Mouse (Mus musculus) embryonic facial prominence, embryonic 15.5 days (tissue): ENCODE data around the gene Gm21988. TPM values are rescaled to one million over a fixed set of nuclear protein-coding genes. Genes with fewer than 3 reads are reported as not detected.
A peak's percentile ranks its signal among the peaks of the same experiment; 100 is the strongest.

Experiments used
- ATAC-seq: fragments of 200-750 bp; cut with Nextera tagmentation; 2 replicates; pipeline ENCODE4 v1.8.0; 2017; ENCODE audit warnings: low read depth, moderate TSS enrichment; ENCODE audit not compliant: insufficient number of reproducible peaks, low FRiP score, low TSS enrichment
- H3K27ac ChIP-seq: fragments of 300-500 bp; sonication (generic); replicated peaks from 2 replicates; pipeline ENCODE4 v1.5.1; 2015; ENCODE audit warnings: mild to moderate bottlenecking, inconsistent platforms
- H3K27me3 ChIP-seq: fragments of 300-500 bp; sonication (generic); 2 replicates; pipeline ENCODE4 v1.6.1; 2015; ENCODE audit warnings: inconsistent platforms
- H3K36me3 ChIP-seq: fragments of 300-500 bp; sonication (generic); 2 replicates; pipeline ENCODE4 v1.6.1; 2015; ENCODE audit warnings: mild to moderate bottlenecking, inconsistent platforms
- H3K4me1 ChIP-seq: fragments of 300-500 bp; sonication (generic); 2 replicates; pipeline ENCODE4 v1.6.1; 2015; ENCODE audit warnings: inconsistent platforms
- H3K4me2 ChIP-seq: fragments of 300-500 bp; sonication (generic); replicated peaks from 2 replicates; pipeline ENCODE4 v1.6.1; 2015; ENCODE audit warnings: mild to moderate bottlenecking, inconsistent platforms
- H3K4me3 ChIP-seq: fragments of 300-500 bp; sonication (generic); replicated peaks from 2 replicates; pipeline ENCODE4 v1.5.1; 2015; ENCODE audit warnings: mild to moderate bottlenecking, inconsistent platforms
- H3K9ac ChIP-seq: fragments of 300-500 bp; sonication (generic); 2 replicates; pipeline ENCODE4 v1.6.1; 2015; ENCODE audit warnings: inconsistent platforms
- H3K9me3 ChIP-seq: fragments of 300-500 bp; sonication (generic); replicated peaks from 2 replicates; pipeline ENCODE4 v1.6.1; 2016; ENCODE audit warnings: inconsistent platforms
- WGBS: fragments of 180-500 bp; shearing (Covaris S2); methylation state at CpG from one replicate; pipeline ENCODE4 v1.1.7; 2015; 5-methylcytosine and 5-hydroxymethylcytosine counted together
- polyA plus RNA-seq: library from polyadenylated mRNA; unstranded; fragments of >200 nt; fragmentation: Nextera tagmentation; extraction: Ambion mirVana; gene quantifications from 2 replicates; pipeline ENCODE4 v1.2.1, GENCODE M21; 2015

Gm21988 gene
- polyA plus RNA-seq, 1 experiment from 2014 or later = 12.0 TPM

- WGBS = 39% methylated on average over 5 of the region's 5 CpGs
- Histone ChIP-seq H3K4me2 (peak overlapping the region; percentile 51), H3K4me3 (peak overlapping the region; percentile 34), H3K9ac (no peak overlapping the region), H3K36me3 (no peaks in the 10 kb centered on the region), H3K4me1 (peaks cover 38% of the 10 kb centered on the region), H3K9me3 (no peaks in the 10 kb centered on the region), H3K27me3 (peaks cover 70% of the 10 kb centered on the region), H3K27ac (no peak overlapping the region)
- ATAC-seq = no peak
Measured at GRCm38 (mm10) chr11:70227126-70227525, 12.5 kb downstream of the Gm21988 start.

GRCm38 (mm10) chr11:70226602-70226890 lies 13.1 kb downstream of the Gm21988 start:
- Histone ChIP-seq H3K4me1 (peaks cover 39% of the 10 kb centered on the region), H3K4me3 (peak overlapping the region; percentile 34), H3K27ac (no peak overlapping the region), H3K4me2 (peak overlapping the region; percentile 51), H3K9ac (no peak overlapping the region), H3K27me3 (peaks cover 70% of the 10 kb centered on the region), H3K9me3 (no peaks in the 10 kb centered on the region), H3K36me3 (no peaks in the 10 kb centered on the region)
- WGBS = 6% methylated on average over 18 of the region's 18 CpGs
- no peak for ATAC-seq

- H3K36me3 ChIP-seq = no peaks in the 10 kb centered on the region
- H3K27me3 ChIP-seq = peaks cover 70% of the 10 kb centered on the region
- 16% methylated on average over 27 of the region's 27 CpGs for WGBS
- H3K9ac ChIP-seq = no peak overlapping the region
- H3K4me1 ChIP-seq = peaks cover 44% of the 10 kb centered on the region
- H3K9me3 ChIP-seq = no peaks in the 10 kb centered on the region
- peak overlapping the region; percentile 34 for H3K4me3 ChIP-seq
- peak overlapping the region; percentile 51 for H3K4me2 ChIP-seq
- H3K27ac ChIP-seq = no peak overlapping the region
- no peak for ATAC-seq
Measured at GRCm38 (mm10) chr11:70225798-70226601, 13.6 kb downstream of the Gm21988 start.

DNA sequence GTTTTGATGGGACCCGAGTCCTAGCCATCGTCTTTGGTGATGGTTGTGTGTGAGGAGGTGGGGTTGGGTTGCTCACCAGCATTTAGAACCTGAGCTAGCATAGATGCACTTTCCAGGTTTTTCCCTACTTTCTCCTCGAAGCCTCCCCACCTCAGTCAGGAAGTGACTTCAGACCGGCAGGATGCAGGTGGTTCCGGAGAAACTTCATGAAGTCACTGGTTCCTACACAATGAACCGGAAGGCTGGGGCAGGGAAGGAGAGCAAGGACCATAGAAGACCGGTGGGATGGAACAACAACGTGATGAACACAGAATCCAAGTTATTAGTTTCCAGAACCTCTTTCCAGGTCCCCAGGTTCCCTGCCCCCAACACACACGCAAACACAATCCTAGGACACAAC lies 15.9 kb downstream of the Gm21988 start:
- peaks cover 49% of the 10 kb centered on the region for H3K27me3 ChIP-seq
- H3K9ac ChIP-seq = no peak overlapping the region
- no peaks in the 10 kb centered on the region for H3K9me3 ChIP-seq
- 76% methylated on average over 9 of the region's 9 CpGs for WGBS
- H3K4me3 ChIP-seq = no peak overlapping the region
- ATAC-seq = no peak
- no peak overlapping the region for H3K27ac ChIP-seq
- H3K4me2 ChIP-seq = no peak overlapping the region
- peaks cover 40% of the 10 kb centered on the region for H3K4me1 ChIP-seq
- no peaks in the 10 kb centered on the region for H3K36me3 ChIP-seq

DNA sequence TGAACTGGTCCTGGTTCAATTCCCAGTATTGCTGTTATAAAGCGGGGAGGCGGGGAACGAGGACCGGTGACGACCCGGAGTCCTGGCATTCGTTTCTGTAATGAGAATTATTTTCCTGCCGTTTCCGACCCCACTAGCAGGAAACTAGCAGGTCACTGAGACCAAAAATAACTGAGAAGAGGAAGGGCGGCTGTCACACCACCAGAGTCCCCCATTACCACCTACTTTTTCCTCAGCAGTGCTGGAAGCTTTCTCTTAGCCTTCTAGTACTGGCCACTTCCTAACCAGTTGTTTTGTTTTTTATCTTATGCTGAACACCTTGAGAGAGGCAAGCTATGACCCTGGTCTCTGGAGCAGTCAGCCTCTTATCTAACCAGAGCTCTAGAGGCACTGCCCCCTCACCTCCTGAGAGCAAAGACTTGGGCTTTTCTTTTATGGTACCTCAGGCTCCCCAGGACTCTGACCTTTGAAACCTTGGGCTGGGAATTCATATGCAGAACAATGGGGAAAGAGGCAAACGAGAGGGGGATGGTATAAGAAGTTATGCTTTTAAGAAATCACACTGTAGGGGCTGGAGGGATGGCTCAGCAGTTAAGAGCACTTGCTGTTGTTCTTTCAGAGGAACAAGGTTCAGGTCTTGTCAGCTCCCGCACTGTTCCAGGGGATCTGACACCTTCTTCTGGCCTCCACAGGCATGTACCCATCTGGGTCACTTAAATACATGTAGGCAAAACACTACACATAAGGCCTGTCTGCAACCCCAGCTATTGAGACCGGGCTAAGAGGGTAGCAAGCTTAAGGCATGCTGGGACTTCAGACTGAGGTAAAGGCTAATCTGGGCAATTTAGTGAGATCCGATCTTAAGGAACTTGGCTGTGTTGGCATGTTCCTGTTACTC lies 17.8 kb downstream of the Gm21988 start:
- ATAC-seq = no peak
- peak overlapping the region; percentile 76 for H3K4me2 ChIP-seq
- peak overlapping the region; percentile 87 for H3K27ac ChIP-seq
- H3K9me3 ChIP-seq = no peaks in the 10 kb centered on the region
- H3K9ac ChIP-seq = peak overlapping the region; percentile 35
- peaks cover 37% of the 10 kb centered on the region for H3K4me1 ChIP-seq
- 9% methylated on average over 14 of the region's 14 CpGs for WGBS
- H3K36me3 ChIP-seq = 0 out of 2 replicates have a peak, but pooled peaks cover 7% of the 10 kb centered on the region
- H3K4me3 ChIP-seq = peak overlapping the region; percentile 51
- peaks cover 37% of the 10 kb centered on the region for H3K27me3 ChIP-seq

DNA sequence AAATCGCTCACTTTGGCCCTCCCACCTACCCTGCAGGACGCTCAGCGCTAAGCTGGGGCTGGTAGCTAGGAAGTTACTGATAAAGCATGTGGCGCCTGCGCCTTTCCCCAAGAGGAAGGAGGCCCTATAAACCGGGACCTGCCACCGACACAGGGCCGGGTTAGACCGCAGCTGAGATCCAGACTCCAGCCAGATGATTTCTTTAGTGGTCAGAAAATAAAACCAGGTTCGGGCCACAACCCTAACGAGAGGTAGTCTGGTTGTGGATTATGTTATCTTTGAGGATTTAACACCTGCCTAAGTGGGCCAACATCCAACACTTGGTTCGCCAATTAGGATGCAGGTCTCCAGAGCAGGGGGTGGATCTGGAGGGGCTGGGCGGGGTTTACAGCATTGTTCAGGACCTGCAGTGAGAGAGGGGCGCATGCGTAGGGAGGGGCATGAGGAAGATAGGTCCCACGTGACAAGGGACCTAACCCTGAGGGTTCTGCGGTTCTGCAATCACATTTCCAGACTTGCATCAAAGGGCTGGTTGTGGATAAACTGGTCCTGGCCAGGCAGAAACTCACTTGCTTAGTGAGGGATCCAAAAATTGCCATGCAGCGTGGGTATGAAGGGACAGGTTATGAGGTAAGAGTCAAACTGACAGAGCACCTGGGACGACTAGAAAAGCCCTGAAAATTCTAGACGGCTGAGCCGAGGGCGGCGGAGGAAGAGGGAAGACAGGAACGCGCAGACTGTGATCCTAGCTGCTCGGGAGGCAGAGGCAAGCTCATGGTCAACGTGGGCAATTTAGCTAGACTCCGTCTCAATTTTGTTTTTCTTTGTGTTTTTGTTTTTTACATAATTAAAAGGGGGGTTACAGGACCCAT lies 18.7 kb downstream of the Gm21988 start, which contains the start of gene Slc16a13:
Gene Slc16a13, minus strand, starts transcription at position 334 of the 872 bp plus-strand sequence.
- under 1% methylated on average over 28 of the region's 28 CpGs for WGBS
- 0 out of 2 replicates have a peak, but pooled peaks cover 8% of the 10 kb centered on the region for H3K36me3 ChIP-seq
- peak; percentile 90 for ATAC-seq
- H3K9me3 ChIP-seq = no peaks in the 10 kb centered on the region
- peak within 1 kb of the TSS; percentile 51 for H3K4me3 ChIP-seq
- peak within 1 kb of the TSS; percentile 87 for H3K27ac ChIP-seq
- H3K27me3 ChIP-seq = peaks cover 37% of the 10 kb centered on the region
- peak within 1 kb of the TSS; percentile 76 for H3K4me2 ChIP-seq
- H3K4me1 ChIP-seq = peaks cover 28% of the 10 kb centered on the region
- H3K9ac ChIP-seq = peak within 1 kb of the TSS; percentile 41

DNA sequence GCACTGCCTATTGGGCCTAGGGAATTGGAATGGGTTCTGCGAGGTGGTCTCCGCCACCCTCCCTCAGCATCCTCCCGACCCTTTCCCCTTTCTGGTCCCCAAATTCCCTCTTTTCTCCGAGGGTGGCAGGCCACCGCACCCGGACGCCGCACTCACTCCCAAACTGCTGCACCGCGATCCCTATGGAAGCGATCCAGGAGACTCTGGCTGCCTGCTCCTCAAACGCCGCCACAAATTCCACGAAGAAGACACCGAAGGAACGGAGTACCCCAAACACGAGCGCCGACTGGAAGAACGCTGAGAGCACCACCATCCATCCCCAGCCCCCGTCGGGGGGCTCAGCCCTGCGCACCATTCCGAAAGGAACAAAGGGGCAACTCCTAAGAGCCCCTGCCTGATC lies 19.3 kb downstream of the Gm21988 start:
- WGBS = 2% methylated on average over 24 of the region's 24 CpGs
- Histone ChIP-seq H3K4me2 (peak overlapping the region; percentile 76), H3K9ac (peak overlapping the region; percentile 41)

DNA sequence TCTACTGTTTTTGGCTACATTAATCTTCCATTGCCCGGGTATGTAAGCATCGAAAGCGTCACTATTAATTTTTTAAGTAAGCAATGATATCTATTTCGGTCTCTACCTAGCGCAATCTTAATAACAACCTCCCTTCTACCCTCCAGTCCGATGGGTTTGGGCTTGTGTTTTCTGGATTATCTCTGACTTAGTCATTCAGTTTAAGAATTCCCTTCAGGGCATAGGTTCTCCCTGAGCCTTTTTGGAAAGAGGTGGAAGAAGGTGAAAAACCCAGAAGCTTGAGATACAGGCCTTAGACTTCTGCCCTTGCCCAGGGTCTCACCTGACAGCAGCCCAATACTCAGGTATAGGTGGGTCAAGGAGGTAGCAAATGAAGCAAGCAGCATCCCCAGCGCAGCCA lies 19.8 kb downstream of the Gm21988 start:
- Histone ChIP-seq H3K4me1 (peaks cover 34% of the 10 kb centered on the region), H3K9me3 (no peaks in the 10 kb centered on the region), H3K27ac (peak overlapping the region; percentile 87; the same call in 1 of the 2 replicates), H3K4me3 (peak overlapping the region; percentile 51), H3K9ac (peak overlapping the region; percentile 41; the same call in 1 of the 2 replicates), H3K36me3 (0 out of 2 replicates have a peak, but pooled peaks cover 8% of the 10 kb centered on the region), H3K27me3 (peaks cover 38% of the 10 kb centered on the region), H3K4me2 (peak overlapping the region; percentile 76)
- no peak for ATAC-seq
- WGBS = 43% methylated on average over 7 of the region's 7 CpGs

More for the DNA sequence above, 19.3 kb downstream of the Gm21988 start:
- H3K27me3 ChIP-seq = peaks cover 38% of the 10 kb centered on the region
- 0 out of 2 replicates have a peak, but pooled peaks cover 8% of the 10 kb centered on the region for H3K36me3 ChIP-seq
- peaks cover 30% of the 10 kb centered on the region for H3K4me1 ChIP-seq
- peak overlapping the region; percentile 51 for H3K4me3 ChIP-seq
- H3K27ac ChIP-seq = peak overlapping the region; percentile 87
- no peaks in the 10 kb centered on the region for H3K9me3 ChIP-seq
- ATAC-seq = no peak

GRCm38 (mm10) chr11:70218741-70219470 lies 20.7 kb downstream of the Gm21988 start:
- Histone ChIP-seq H3K27me3 (peaks cover 39% of the 10 kb centered on the region), H3K4me1 (peaks cover 44% of the 10 kb centered on the region), H3K9me3 (no peaks in the 10 kb centered on the region), H3K4me3 (peak overlapping the region; percentile 51), H3K4me2 (peak overlapping the region; percentile 76), H3K9ac (no peak overlapping the region), H3K27ac (no peak overlapping the region), H3K36me3 (0 out of 2 replicates have a peak, but pooled peaks cover 8% of the 10 kb centered on the region)
- no peak for ATAC-seq
- 87% methylated on average over 15 of the region's 15 CpGs for WGBS

DNA sequence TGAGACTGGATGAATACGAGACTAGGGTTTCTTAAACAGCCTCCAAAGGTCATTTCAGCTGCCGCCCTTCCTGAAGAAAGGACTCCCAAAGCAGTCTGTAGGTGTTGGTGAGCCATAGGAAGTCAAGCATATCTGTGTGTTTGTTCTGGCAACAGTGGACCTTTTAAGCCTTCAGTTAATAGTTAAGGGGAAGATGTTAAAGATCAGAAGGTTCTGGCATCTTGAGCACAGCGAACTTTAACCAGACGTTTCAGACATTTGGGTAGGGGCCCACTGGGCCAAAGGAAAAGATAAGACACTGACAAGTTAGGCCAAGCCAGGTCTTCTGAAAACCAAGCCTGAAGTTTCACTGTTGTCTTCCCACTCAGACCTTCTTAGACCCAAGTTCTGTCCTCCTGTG lies 21.6 kb downstream of the Gm21988 start:
- 0 out of 2 replicates have a peak, but pooled peaks cover 8% of the 10 kb centered on the region for H3K36me3 ChIP-seq
- no peak overlapping the region for H3K4me3 ChIP-seq
- peaks cover 45% of the 10 kb centered on the region for H3K27me3 ChIP-seq
- no peak overlapping the region for H3K9ac ChIP-seq
- H3K9me3 ChIP-seq = no peaks in the 10 kb centered on the region
- no peak overlapping the region for H3K4me2 ChIP-seq
- H3K4me1 ChIP-seq = peaks cover 48% of the 10 kb centered on the region
- no peak for ATAC-seq
- 80% methylated on average over 4 of the region's 4 CpGs for WGBS
- no peak overlapping the region for H3K27ac ChIP-seq
